Mouse (Mus musculus) heart, postnatal 0 days (tissue): ENCODE results near the gene Mafb. TPM values are rescaled to one million over a fixed set of nuclear protein-coding genes. Genes with fewer than 3 reads are reported as not detected.

Source experiments
- ATAC-seq: fragments of 200-750 bp; cut with Nextera tagmentation; 2 replicates; pipeline ENCODE4 v1.8.0; 2017; ENCODE audit warnings: low read depth, moderate number of reproducible peaks, moderate library complexity; ENCODE audit not compliant: insufficient read depth
- DNase-seq: peaks from one replicate; pipeline ENCODE4 v3.0.0-alpha.2; 2016; ENCODE audit warnings: low spot score
- H3K27ac ChIP-seq: fragments of 300-500 bp; sonication (generic); 2 replicates; pipeline ENCODE4 v1.5.1; 2014; ENCODE audit warnings: low read depth, mild to moderate bottlenecking
- H3K27me3 ChIP-seq: fragments of 300-500 bp; sonication (generic); 2 replicates; pipeline ENCODE4 v1.6.1; 2014; ENCODE audit warnings: low read length, mixed read lengths; ENCODE audit not compliant: control insufficient read depth, insufficient read depth
- H3K36me3 ChIP-seq: fragments of 300-500 bp; sonication (generic); replicated peaks from 2 replicates; pipeline ENCODE4 v1.6.1; 2014; ENCODE audit warnings: low read length, mixed read lengths; ENCODE audit not compliant: control insufficient read depth, insufficient read depth
- H3K4me1 ChIP-seq: fragments of 300-500 bp; sonication (generic); 2 replicates; pipeline ENCODE4 v1.6.1; 2014; ENCODE audit warnings: antibody characterized with exemption; ENCODE audit not compliant: control insufficient read depth, insufficient read depth
- H3K4me2 ChIP-seq: fragments of 300-500 bp; sonication (generic); 2 replicates; pipeline ENCODE4 v1.6.1; 2014; ENCODE audit warnings: low read depth, mild to moderate bottlenecking, low read length, moderate library complexity
- H3K4me3 ChIP-seq: fragments of 300-500 bp; sonication (generic); 2 replicates; pipeline ENCODE4 v1.5.1; 2014; ENCODE audit warnings: low read depth, low read length
- H3K9ac ChIP-seq: fragments of 300-500 bp; sonication (generic); replicated peaks from 2 replicates; pipeline ENCODE4 v1.6.1; 2014; ENCODE audit warnings: low read depth, low read length, mixed read lengths
- H3K9me3 ChIP-seq: fragments of 300-500 bp; sonication (generic); replicated peaks from 2 replicates; pipeline ENCODE4 v1.6.1; 2016; ENCODE audit warnings: low read length; ENCODE audit not compliant: control insufficient read depth
- CTCF ChIP-seq: IDR thresholded peaks from 2 replicates; pipeline ENCODE4 v1.5.1; 2016; ENCODE audit warnings: antibody characterized with exemption, control low read depth, low read depth
- EP300 ChIP-seq: IDR thresholded peaks from 2 replicates; pipeline ENCODE4 v1.6.1; 2016; ENCODE audit warnings: antibody characterized with exemption, low read depth
- WGBS: fragments of 180-500 bp; shearing (Covaris S2); extraction: QIAGEN DNeasy Blood & Tissue Kit; methylation state at CpG from one replicate; pipeline ENCODE4 v1.1.7; 2014; 5-methylcytosine and 5-hydroxymethylcytosine counted together
- polyA plus RNA-seq: library from polyadenylated mRNA; unstranded; fragments of >200 nt; fragmentation: Nextera tagmentation; extraction: Ambion mirVana; gene quantifications from 2 replicates; pipeline ENCODE4 v1.2.1, GENCODE M21; 2015
- total RNA-seq: library from RNA; depleted of rRNA; stranded (reverse); fragments of >200 nt; gene quantifications from 2 replicates; pipeline ENCODE4 v1.2.3, GENCODE M21; 2014; ENCODE audit warnings: low replicate concordance

Gene Mafb
- total and polyA plus RNA-seq, 2 experiments from 2014 or later = 4.5 to 4.8 TPM

DNA sequence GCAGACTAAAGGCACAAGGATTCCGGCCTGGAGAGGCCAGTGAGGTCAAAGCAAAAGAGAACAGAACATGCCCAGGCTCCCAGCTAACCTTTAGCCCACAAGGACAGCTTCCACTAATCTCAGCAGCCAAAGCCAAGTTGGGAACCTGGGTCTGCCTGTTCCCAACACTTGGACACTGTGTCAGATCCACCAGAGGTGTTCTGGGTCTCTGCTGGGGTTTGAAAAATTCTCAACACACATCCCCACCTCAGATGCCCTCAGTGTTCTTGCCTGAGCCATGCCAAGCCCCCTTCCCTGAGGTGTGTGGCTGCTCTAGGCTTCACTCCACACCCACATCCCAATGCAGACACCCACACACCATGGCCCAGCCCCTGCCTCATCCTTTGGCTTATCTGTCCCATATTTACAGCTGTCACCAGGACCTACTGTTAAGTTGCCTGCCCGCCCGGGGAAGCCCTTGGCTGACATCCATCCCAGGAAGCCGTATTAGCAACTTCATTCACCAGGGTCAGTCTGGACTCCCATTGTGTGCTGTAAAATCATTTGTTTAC lies 32.7 kb downstream of the Mafb start, which contains the start of gene Gm826:
Gm826 (minus strand) TSS at position 52 of the 551 bp plus-strand sequence.
- H3K27ac ChIP-seq = no peak within 1 kb of the TSS
- TF ChIP-seq CTCF (no peak), EP300 (no peak)
- 0 out of 2 replicates have a peak, but pooled peaks cover 14% of the 10 kb centered on the region for H3K4me1 ChIP-seq
- H3K9ac ChIP-seq = no peak within 1 kb of the TSS
- WGBS = 13% methylated on average over 4 of the region's 4 CpGs
- H3K27me3 ChIP-seq = no peaks in the 10 kb centered on the region
- no peak within 1 kb of the TSS for H3K4me3 ChIP-seq
- no peaks in the 10 kb centered on the region for H3K9me3 ChIP-seq
- DNase-seq (no peak), ATAC-seq (peak; percentile 63)
- no peak within 1 kb of the TSS for H3K4me2 ChIP-seq
- H3K36me3 ChIP-seq = no peaks in the 10 kb centered on the region

DNA sequence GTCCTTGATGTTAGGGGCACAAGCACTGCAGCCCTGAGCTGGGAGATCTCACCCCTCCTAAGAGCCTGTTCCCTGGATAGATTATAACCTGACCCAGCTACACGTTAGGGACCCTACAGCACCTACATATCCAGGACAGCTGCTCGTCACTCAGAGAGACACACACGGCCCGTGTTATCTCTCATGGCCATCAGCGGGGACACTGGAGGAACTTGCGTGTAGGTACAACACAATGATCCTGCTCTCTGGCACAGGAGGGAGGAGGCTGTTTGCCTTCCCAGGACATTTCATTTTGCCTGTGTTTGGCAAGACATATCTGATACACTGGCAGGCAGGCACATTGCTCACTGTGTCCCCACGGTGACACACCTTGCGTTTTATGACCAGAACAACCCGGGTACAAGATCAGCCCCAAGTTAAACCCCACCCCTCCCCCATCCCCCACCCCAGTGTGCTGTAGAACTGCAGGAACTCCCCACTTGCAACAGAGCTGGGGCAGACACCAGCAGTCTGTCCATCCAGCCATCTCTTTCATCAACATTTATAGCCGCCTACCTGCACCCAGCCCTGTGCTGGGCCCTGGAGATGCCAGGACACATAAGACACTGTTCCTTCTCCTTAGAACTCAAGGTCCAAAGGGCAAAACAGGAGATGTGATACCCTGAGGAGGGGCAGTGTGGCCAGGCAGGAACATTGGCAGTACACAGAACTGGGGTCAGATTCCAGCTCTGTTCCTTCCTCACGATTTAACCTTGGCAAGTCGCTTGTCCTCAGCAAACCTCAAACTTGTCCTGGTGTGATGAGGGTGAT lies 34.1 kb downstream of the Mafb start:
- DNase-seq (no peak), ATAC-seq (no peak)
- no peaks in the 10 kb centered on the region for H3K9me3 ChIP-seq
- no peak overlapping the region for H3K4me2 ChIP-seq
- no peak overlapping the region for H3K27ac ChIP-seq
- H3K9ac ChIP-seq = no peak overlapping the region
- H3K4me1 ChIP-seq = peaks cover 17% of the 10 kb centered on the region; the same call in 1 of the 2 replicates
- no peaks in the 10 kb centered on the region for H3K27me3 ChIP-seq
- 81% methylated on average over 12 of the region's 12 CpGs for WGBS
- H3K4me3 ChIP-seq = no peak overlapping the region
- TF ChIP-seq CTCF (no peak), EP300 (no peak)
- no peaks in the 10 kb centered on the region for H3K36me3 ChIP-seq

DNA sequence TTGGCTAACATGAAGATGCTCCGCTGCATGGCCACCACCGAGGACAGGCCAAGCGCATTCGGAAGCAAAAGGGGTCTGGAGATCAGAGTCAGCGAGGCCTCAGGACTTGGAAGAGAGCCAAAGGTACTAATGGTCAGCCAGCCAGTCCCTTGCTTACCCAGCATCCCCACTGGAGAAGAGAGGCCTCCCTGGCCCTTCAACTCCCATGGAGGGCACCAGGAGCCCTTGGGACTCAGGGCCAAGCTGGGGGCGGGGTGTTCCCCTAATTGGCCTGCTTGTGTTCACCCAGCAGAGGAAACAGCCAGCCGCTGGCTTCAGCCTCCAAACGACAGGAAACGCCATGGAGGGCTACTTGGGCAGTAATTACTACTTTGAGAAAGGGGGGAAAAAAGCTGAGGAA lies 38.0 kb downstream of the Mafb start:
- TF ChIP-seq CTCF = no peak
- TF ChIP-seq EP300 = no peak
- WGBS = 46% methylated on average over 9 of the region's 9 CpGs
- no peak overlapping the region for H3K9ac ChIP-seq
- DNase-seq (no peak), ATAC-seq (no peak)
- no peak overlapping the region for H3K4me3 ChIP-seq
- no peaks in the 10 kb centered on the region for H3K27me3 ChIP-seq
- no peaks in the 10 kb centered on the region for H3K36me3 ChIP-seq
- no peaks in the 10 kb centered on the region for H3K9me3 ChIP-seq
- H3K4me1 ChIP-seq = peaks cover 14% of the 10 kb centered on the region
- H3K4me2 ChIP-seq = no peak overlapping the region
- H3K27ac ChIP-seq = no peak overlapping the region

DNA sequence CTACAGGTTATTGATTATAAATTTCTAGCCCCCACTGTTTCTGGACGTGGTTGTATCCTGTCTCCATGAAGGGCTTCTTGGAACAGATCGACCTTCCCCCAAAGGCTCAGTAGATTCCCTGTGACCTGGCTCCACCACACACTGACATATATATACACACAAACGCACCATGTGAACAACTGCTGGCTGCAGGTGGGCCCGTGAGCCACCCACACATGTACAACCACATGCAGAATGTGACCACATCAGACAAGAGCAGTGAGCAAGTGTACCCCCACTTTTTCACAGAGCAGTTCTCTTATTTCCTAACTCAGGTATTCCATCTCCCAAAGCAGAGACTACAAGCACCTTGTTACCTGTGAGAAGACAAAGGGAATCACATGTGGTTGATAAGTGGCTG lies 39.1 kb downstream of the Mafb start:
- Histone ChIP-seq H3K4me1 (peaks cover 14% of the 10 kb centered on the region), H3K4me2 (0 out of 2 replicates have a peak overlapping the region, but pooled peaks have one; percentile 24), H3K9ac (no peak overlapping the region), H3K9me3 (no peaks in the 10 kb centered on the region), H3K27ac (peak overlapping the region; percentile 74; the same call in 1 of the 2 replicates), H3K27me3 (no peaks in the 10 kb centered on the region), H3K36me3 (no peaks in the 10 kb centered on the region), H3K4me3 (no peak overlapping the region)
- no peak for DNase-seq
- ATAC-seq = no peak
- 67% methylated on average over 4 of the region's 4 CpGs for WGBS
- TF ChIP-seq EP300 (no peak), CTCF (no peak)

DNA sequence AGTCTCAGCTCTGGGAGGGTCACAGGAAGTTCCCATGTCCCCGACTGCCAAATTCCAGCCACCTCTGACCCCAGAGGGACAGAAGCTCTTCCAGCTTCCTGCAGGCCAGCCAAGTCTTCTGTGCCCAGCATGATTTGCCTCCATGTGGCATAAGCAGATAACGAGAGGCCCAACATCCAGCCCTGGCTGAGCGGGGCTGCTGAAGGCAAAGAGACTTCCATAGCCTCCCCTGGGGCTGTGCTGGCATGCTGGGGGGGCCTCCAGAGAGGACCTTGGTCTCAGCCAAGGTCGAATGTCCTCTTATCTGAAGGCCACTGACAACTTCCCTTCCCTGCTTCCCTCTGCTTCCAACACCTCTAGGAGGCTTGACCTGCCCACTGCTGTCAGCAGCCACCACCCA lies 39.7 kb downstream of the Mafb start:
- ATAC-seq (peak; percentile 88), DNase-seq (peak; percentile 62)
- Histone ChIP-seq H3K9me3 (no peaks in the 10 kb centered on the region), H3K36me3 (no peaks in the 10 kb centered on the region), H3K9ac (peak overlapping the region; percentile 23; the same call in 1 of the 2 replicates), H3K27me3 (no peaks in the 10 kb centered on the region), H3K4me2 (peak overlapping the region; percentile 24), H3K4me1 (peaks cover 16% of the 10 kb centered on the region), H3K4me3 (no peak overlapping the region), H3K27ac (peak overlapping the region; percentile 74)
- 2% methylated on average over 4 of the region's 4 CpGs for WGBS
- TF ChIP-seq EP300 (0 out of 2 replicates have a peak, but pooled peaks have one; percentile 37), CTCF (no peak)
